Mouse (Mus musculus): Measurements from ENCODE around the gene Nanos2. TPM values are rescaled to one million over a fixed set of nuclear protein-coding genes. Genes with fewer than 3 reads are reported as not detected.
A peak's percentile ranks its signal among the peaks of the same experiment; 100 is the strongest.

Gene Nanos2
- total and polyA plus RNA-seq, 2 experiments from 2014 or later, result 1.3 to 3.7 TPM

DNA sequence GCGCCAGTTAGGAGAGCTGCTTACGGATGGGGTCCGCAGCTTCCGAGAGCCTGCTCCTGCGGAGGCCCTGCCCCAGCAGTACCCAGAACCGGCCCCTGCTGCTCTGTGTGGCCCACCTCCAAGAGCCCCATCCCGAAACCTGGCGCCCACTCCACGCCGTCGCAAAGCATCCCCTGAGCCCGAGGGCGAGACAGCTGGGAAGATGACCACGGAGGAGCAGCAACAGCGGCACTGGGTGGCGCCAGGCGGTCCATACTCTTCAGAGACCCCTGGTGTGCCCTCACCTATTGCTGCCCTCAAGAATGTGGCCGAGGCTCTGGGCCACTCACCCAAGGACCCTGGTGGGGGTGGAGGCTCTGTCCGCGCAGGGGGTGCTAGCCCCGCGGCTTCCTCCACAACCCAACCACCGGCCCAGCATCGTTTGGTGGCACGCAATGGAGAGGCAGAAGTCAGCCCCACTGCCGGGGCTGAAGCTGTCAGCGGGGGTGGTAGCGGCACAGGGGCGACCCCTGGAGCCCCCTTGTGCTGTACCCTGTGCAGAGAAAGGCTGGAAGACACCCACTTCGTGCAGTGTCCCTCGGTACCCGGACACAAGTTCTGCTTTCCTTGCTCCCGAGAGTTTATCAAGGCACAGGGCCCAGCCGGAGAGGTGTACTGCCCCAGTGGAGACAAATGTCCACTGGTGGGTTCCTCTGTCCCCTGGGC, 18.4 kb downstream of the Nanos2 start:
- ATAC-seq (ENCODE audit: low FRiP score) (no peak), DNase-seq (ENCODE audit: low spot score) (no peak)
- no peaks in the 10 kb centered on the region for H3K9me3 ChIP-seq (ENCODE audit: low read length)
- 79% methylated on average over 34 of the region's 34 CpGs for WGBS
- H3K4me1 ChIP-seq (ENCODE audit: insufficient read depth, low read length), result peaks cover 14% of the 10 kb centered on the region
- TF ChIP-seq CTCF (IDR thresholded peaks at IDR 0.05), result no peak
- no peaks in the 10 kb centered on the region for H3K27me3 ChIP-seq (ENCODE audit: insufficient read depth, low read length)
- H3K4me3 ChIP-seq (ENCODE audit: low read depth, low read length), result peak overlapping the region; percentile 80; the same call in 1 of the 2 replicates
- peak overlapping the region; percentile 91; the same call in 1 of the 2 replicates for H3K9ac ChIP-seq (replicated peaks; ENCODE audit: low read length, poor library complexity, severe bottlenecking)
- H3K36me3 ChIP-seq (ENCODE audit: insufficient read depth, low read length), result peaks cover 21% of the 10 kb centered on the region
- H3K27ac ChIP-seq (ENCODE audit: low read depth, low read length), result no peak overlapping the region
- H3K4me2 ChIP-seq (ENCODE audit: low read depth, low read length, poor library complexity, severe bottlenecking), result peak overlapping the region; percentile 95

DNA sequence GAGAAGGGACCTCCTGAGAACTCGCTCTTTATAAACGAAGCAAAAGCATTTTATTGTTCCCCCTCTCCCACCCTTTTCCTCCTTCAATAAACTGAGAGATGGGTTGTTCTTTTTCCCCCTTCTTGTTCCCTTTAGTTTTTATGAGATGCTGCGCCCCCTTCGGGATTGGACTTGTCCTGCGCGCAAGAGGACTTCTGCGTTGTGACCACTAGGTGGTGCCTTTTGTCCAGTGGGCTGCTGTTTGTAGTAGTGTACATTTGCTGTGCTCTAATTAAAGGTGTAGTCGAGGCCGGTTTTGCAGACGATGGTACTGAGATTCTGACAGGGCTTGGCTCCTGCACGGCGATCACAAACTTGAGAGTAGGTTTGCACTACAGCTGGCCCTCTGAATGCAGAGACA, 19.3 kb downstream of the Nanos2 start:
- ATAC-seq (ENCODE audit: low FRiP score) (no peak), DNase-seq (ENCODE audit: low spot score) (peak; percentile 91)
- Histone ChIP-seq H3K9me3 (ENCODE audit: low read length) (no peaks in the 10 kb centered on the region), H3K36me3 (ENCODE audit: insufficient read depth, low read length) (peaks cover 16% of the 10 kb centered on the region), H3K4me3 (ENCODE audit: low read depth, low read length) (no peak overlapping the region), H3K4me2 (ENCODE audit: low read depth, low read length, poor library complexity, severe bottlenecking) (no peak overlapping the region), H3K27ac (ENCODE audit: low read depth, low read length) (no peak overlapping the region), H3K4me1 (ENCODE audit: insufficient read depth, low read length) (peaks cover 14% of the 10 kb centered on the region), H3K27me3 (ENCODE audit: insufficient read depth, low read length) (no peaks in the 10 kb centered on the region), H3K9ac (replicated peaks; ENCODE audit: low read length, poor library complexity, severe bottlenecking) (no peak overlapping the region)
- TF ChIP-seq CTCF (IDR thresholded peaks at IDR 0.05), result peak; percentile 100
- whole genome bisulfite sequencing, result 9% methylated on average over 12 of the region's 12 CpGs

DNA sequence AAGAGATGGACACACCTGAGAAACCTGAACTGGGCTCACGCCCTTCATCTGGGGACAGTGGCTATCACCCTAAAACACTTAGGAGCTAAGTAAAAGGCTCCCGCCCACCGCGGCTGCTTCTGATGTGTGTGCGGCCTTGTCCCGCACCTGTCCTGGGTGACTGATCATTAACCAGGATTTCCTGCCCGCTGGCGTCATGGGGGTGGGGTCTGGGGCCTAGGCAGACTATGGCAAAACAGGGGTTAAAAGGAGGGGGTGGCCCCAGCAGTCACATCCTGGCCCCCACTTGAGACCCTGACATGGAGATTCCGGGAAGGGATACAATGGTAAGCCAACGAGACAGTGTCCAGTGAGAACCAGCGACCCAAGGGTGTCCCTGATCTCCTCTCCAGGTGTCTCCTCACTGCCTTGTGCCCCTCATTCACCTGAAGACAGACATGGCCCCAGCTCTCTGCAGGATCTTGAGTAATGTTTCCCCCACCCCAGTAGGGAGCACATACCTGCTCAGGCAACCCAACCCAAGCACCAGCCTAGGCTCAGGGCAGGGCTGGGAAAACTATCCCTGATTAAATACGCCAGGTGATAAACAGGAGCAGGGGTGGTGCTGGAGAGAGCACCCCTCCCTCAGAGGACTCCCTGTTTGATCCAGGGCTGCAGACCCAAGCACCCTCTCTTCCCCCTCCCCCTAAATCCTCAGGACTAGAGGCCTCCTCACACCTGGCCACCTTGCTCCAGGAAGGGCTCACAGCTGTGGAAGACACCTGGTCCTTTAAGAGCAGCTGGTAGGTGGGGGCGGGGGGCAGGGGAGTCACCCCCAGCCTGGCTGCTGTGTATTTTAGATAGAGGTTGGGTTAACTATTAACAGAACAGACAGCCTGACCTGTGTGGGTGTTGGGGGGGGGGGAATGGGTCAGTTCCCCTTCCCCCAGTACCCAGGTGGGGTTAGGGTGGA, 20.1 kb downstream of the Nanos2 start:
- peaks cover 16% of the 10 kb centered on the region for H3K36me3 ChIP-seq (ENCODE audit: insufficient read depth, low read length)
- 84% methylated on average over 13 of the region's 13 CpGs for WGBS
- H3K4me1 ChIP-seq (ENCODE audit: insufficient read depth, low read length), result peaks cover 14% of the 10 kb centered on the region
- no peak overlapping the region for H3K4me2 ChIP-seq (ENCODE audit: low read depth, low read length, poor library complexity, severe bottlenecking)
- H3K9me3 ChIP-seq (ENCODE audit: low read length), result no peaks in the 10 kb centered on the region
- no peaks in the 10 kb centered on the region for H3K27me3 ChIP-seq (ENCODE audit: insufficient read depth, low read length)
- no peak overlapping the region for H3K4me3 ChIP-seq (ENCODE audit: low read depth, low read length)
- no peak for TF ChIP-seq CTCF (IDR thresholded peaks at IDR 0.05)
- no peak for ATAC-seq (ENCODE audit: low FRiP score)
- H3K27ac ChIP-seq (ENCODE audit: low read depth, low read length), result no peak overlapping the region
- DNase-seq (ENCODE audit: low spot score), result no peak
- no peak overlapping the region for H3K9ac ChIP-seq (replicated peaks; ENCODE audit: low read length, poor library complexity, severe bottlenecking)

DNA sequence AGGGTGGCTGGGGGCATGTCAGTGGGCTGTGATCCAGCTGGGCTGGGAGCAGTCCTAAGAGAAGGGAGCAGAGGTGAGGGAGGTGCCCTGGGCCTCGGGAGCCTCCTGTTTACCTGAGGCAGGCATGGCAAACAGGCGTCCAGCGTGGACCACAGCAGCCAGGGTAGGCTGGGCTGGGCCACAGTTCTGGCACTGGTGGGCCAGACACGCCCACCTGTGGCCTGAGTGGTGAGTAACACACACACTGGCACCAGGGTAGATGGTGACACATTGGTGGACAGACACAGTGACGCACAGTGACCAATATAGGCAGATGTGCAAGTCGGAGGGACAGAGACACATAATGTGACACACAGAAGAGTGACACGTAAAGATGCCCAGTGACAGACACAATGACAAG, 23.4 kb downstream of the Nanos2 start:
- DNase-seq (ENCODE audit: low spot score), result no peak
- H3K9me3 ChIP-seq (ENCODE audit: low read length), result no peaks in the 10 kb centered on the region
- peaks cover 12% of the 10 kb centered on the region for H3K36me3 ChIP-seq (ENCODE audit: insufficient read depth, low read length)
- peaks cover 3% of the 10 kb centered on the region for H3K4me1 ChIP-seq (ENCODE audit: insufficient read depth, low read length)
- H3K9ac ChIP-seq (replicated peaks; ENCODE audit: low read length, poor library complexity, severe bottlenecking), result no peak overlapping the region
- no peak for ATAC-seq (ENCODE audit: low FRiP score)
- TF ChIP-seq CTCF (IDR thresholded peaks at IDR 0.05), result no peak
- H3K27ac ChIP-seq (ENCODE audit: low read depth, low read length), result no peak overlapping the region
- 85% methylated on average over 7 of the region's 7 CpGs for WGBS
- H3K4me3 ChIP-seq (ENCODE audit: low read depth, low read length), result no peak overlapping the region
- no peaks in the 10 kb centered on the region for H3K27me3 ChIP-seq (ENCODE audit: insufficient read depth, low read length)
- H3K4me2 ChIP-seq (ENCODE audit: low read depth, low read length, poor library complexity, severe bottlenecking), result no peak overlapping the region

DNA sequence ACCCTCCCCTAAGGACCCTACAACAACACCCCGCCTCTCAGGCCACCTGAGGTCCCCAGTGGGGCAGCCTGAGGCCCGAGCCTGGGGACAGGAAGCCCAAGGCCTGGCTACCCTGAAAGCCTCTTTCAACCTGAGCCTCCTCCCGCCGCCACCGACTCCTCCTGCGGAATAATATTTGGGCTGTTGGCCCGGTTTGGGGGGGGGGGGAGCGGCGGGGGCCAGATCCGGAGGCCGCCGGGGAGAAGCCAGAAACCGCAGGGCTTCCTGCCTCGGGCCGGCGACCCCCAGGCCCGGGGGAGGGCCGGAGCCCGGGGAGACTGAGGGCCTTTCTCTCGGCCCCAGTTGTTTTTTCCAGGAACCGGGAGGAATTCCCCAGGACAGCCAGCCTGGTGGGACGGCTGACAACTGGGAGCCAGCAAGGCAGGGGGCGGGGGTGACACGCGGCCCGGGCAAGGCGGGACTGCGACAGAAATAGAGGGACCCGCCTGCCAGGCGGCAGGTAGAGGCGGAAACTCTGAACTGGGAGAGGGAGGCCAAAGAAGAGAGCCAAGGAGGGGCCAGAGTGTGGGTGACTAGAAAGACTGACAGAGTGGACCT, 24.9 kb downstream of the Nanos2 start:
- WGBS, result 3% methylated on average over 27 of the region's 31 CpGs

More for the DNA sequence above, 24.9 kb downstream of the Nanos2 start:
- Histone ChIP-seq H3K4me3 (ENCODE audit: low read depth, low read length) (peak overlapping the region; percentile 22; the same call in 1 of the 2 replicates), H3K9me3 (ENCODE audit: low read length) (no peaks in the 10 kb centered on the region), H3K27ac (ENCODE audit: low read depth, low read length) (no peak overlapping the region), H3K9ac (replicated peaks; ENCODE audit: low read length, poor library complexity, severe bottlenecking) (peak overlapping the region; percentile 14; the same call in 1 of the 2 replicates), H3K36me3 (ENCODE audit: insufficient read depth, low read length) (0 out of 2 replicates have a peak, but pooled peaks cover 6% of the 10 kb centered on the region), H3K4me1 (ENCODE audit: insufficient read depth, low read length) (no peaks in the 10 kb centered on the region), H3K27me3 (ENCODE audit: insufficient read depth, low read length) (no peaks in the 10 kb centered on the region), H3K4me2 (ENCODE audit: low read depth, low read length, poor library complexity, severe bottlenecking) (peak overlapping the region; percentile 46)
- no peak for TF ChIP-seq CTCF (IDR thresholded peaks at IDR 0.05)
- no peak for ATAC-seq (ENCODE audit: low FRiP score)
- no peak for DNase-seq (ENCODE audit: low spot score)
